Mouse (Mus musculus) lung, postnatal 36 days (tissue): ENCODE results near the gene Plekhb1.

Source experiments
- DNase-seq: peaks from one replicate; pipeline ENCODE4 v3.0.0; 2022; ENCODE audit warnings: mixed read lengths

Gene Plekhb1

DNA sequence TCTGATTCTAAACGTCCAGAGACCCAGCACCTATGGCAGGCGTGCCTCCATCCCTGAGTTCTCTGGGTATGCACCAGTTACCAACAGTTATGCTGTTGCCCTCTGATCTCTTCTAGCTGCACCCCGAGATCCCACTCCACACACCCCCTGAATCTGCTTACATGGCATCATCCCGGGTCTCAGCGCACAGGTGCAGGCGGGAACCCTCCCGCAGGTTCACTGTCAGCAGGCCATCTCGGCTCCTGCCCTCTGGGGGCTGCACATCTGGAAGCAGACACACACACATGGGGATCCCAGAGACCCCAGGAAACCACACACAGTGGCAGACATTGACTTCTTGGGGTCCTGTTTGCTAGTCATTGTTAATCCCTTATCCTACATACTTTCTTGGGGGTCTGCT is 7.8 kb downstream of the Plekhb1 start:
- DNase-seq, result no peak

DNA sequence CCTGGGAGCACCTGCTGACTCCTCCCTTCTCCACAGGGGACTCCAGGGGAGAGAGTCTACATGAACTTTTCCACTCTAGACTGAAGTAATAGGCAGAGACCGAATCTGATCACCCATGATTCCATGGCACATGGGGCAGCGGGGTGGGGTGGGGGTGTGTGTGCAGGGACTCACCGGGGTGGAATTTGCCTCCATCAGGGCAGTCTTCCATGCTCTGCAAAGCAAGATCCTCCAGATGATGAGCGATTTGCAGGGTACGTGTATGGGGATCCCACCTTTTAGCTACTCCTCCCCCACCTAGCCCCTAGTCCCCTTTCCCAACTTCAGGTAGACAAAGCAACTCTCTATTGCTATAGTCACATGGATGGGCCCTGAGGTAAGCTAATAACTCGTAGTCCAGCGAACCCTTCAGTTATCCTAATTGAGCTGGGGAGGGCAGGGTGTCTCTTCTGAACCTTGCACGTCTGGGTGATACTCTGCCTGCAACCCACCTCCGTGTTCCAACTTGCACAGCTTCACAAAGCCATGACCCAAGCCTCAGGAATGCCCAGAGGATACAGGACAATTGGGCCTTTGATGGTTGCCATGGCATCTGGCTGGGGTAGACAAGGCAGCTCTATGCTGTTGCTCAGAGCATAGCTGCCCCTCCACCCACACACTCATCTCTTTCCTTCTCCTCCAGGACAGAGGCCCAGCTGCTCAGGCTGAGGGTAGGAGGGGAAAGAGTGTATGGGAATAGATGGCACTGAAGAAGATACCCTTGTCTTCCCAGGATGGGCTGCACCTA is 8.5 kb downstream of the Plekhb1 start:
- DNase-seq, result no peak

DNA sequence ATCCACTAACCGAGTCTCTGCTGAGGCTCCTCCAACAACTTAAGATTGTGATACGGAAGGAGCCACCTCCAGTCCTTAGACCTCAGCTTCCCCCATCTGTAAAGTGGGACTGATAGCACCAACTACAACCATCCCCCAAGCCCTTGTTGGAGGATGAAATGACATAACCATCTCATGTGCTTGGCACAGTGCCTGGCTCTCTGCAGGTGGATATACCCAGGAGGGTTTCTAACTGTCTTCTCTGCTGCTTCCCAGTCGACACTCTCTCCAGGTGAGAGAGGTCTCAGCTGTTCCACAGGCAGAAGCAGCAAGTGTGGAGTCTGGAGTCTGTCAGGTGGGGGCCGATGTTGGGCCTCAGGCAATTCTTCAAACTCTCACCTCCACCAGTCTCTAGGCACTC is 11.2 kb downstream of the Plekhb1 start:
- no peak for DNase-seq

DNA sequence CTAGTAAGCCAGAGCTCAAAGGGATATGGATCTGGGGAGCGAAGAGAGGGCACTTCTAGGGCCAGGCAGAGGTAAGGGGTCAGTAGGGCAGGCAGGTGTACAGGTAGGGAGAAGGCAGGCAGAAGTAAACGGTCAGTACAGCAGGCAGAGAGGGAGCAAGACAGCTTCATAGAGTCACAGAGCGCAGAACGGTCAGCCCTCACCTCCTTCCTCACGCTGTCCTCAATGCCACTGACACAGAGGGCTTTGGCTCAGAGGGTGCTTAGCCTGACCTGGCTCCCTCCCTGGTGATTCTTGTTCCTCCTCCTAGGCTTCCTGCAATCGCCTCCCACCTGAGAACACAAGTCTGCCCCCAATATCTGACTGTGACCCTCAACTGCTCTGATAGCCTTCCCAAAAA is 11.8 kb downstream of the Plekhb1 start:
- no peak for DNase-seq

DNA sequence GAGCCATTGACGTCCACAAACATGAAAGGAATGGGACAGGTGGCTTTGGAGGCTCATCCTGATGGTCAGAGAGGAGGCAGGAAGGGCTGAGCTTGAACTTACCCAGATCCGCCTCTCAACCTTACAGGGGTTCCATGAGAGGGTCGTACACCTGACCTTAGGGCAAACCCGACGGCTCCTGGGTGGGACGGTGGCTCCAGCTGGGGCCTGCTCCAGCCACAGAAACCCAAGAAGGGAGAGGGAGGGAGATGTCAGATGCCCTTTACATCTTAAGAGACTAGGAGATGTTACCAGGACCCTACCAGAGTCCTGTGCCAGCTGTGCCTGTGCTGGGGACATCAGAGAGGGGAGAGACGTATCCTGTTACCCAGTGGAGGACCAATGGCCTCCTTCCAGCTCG is 12.4 kb downstream of the Plekhb1 start:
- no peak for DNase-seq

DNA sequence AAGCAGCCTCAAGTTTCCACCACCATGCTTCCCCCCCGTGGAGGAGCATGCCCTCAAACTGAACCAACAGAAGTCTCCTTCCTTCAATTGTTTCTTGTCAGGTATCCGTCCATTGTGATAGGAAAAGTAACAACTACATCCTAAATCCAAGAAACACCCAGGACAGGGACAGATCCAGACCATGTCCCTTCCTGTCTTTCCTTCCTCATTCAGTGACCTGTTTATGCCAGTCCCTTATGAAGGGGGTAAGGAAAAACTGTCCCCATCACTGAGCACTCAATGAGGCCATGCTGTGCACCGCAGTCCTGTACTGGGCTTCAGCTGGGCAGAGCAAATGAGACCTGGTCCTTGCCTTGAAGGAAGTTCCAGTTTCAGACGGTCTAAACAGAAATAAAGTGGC is 13.1 kb downstream of the Plekhb1 start:
- peak; percentile 5 for DNase-seq

DNA sequence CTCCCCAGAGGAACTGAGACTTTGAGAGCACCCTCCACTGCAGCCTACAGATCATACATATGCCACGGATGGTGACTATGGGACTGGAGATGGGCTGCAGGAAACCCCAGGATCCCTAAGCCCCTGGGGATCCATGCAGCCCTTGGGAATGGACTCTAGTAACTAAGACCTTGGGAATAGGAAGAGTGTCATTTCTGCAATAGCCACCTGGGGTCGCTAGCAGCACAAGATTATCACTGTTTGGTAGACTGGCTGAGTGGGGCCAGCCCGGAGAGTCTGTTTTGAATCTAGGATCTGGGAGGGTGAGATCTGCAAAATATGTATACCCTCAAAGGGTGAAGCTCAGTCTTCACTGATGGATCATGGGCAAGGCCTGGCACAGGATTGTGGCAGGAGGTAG is 17.1 kb downstream of the Plekhb1 start:
- peak; percentile 88 for DNase-seq

DNA sequence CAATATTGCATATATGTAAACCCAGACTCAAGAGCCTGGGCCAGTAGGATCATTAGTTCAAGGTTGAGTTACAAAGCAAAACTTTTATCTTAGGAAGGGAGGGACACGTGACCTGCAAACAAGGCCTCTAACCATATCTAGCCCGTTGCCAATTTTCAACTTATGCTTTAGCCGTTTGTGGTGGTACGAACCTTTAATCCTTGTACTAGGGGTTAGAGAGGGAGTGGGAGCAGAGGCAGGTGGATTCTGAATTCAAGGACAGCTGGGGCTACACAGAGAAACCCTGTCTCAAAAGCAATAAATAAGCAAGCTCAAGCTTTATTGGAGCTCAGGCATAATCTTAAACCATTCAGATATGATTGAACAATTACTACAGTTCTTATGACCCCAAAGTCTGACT is 19.8 kb downstream of the Plekhb1 start:
- no peak for DNase-seq

DNA sequence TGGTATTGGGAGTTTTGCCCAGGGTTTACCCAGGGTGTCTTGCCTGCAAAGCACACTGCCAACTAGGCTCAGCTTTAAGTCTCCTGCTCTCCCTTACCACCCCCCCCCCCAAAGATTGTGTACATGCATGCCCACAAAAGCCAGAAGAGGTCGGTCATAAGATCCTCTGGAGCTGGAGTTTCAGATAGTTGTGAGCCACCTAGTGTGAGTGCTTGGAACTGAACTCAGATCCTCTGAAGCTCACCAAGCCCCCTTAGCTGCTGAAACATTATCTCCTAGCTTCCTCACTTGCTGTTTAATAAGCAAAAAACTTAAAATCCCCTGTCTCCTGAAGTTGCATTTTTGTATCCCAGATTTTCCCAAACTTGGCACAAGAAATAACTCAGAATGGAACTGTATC is 24.6 kb downstream of the Plekhb1 start:
- DNase-seq, result peak; percentile 61

DNA sequence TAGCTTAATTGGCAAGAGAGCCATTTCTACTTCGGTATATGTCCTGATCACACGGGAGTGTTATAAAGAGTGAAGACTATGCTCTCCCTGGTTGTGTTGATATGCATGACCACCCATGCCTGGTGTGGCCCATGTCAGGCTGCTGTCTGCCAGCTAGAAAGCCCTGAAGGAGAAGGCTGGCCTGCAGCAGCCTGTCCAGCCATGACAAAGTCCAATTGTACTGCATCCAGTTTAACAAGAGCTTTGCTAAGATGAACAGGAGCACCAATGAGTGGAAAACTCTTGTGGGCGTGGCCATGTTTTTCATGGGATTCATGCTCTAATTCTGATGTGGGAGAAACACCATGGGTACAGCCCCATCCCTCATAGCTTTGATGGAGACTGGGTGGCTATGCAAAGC is 37.7 kb downstream of the Plekhb1 start:
- DNase-seq, result no peak

DNA sequence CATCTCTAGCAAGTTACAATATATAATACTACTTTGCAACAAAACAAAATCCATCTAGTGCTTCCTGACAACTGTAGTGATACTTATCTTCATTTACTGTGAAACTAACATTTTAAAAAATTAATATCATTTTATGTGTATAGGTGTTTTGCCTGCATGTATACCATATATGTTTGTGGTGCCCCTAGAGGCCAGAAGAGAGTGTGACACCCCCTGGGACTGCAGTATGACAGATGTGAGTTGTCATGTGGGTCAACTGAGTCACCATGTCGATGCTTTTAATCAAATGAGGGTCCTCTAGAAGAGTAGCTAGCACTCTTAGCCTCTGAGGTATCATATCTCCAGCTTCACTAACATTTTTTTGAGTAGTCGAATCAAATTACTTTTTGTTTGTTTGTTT is 39.9 kb downstream of the Plekhb1 start:
- DNase-seq, result no peak

DNA sequence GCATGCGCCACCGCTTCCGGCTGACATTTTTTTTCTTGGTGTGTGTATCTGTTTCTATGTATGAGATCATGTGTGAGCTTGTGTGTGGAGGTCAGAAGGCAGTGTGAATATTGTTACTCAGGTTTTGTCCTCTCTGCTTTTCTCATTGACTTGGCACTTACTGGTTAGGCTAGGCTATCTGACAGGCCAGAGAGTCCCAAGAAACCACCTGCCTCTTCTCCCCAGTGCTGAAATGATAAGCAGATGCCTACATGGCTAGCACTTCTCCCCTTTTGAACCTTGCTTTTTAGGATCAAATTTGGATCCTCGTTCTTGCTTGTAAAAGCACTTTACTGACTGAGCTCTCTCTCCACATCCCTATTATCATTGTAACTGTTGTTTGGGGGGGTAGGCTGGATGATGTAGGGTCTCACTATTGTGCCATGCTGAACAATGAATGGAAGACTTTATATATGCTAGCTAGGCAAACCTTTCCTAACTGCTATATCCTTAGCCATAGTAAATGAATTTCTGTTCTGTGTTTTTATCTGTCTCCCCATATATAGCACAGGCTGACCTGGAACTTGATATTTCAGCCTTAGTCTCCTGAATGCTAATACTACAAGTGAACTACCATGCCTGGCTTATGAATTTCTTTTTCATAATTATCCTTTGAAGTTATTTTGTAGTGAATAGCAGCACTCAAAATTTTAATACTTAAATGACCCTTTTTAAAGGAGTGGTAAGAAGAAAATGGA is 45.9 kb downstream of the Plekhb1 start:
- DNase-seq, result no peak

DNA sequence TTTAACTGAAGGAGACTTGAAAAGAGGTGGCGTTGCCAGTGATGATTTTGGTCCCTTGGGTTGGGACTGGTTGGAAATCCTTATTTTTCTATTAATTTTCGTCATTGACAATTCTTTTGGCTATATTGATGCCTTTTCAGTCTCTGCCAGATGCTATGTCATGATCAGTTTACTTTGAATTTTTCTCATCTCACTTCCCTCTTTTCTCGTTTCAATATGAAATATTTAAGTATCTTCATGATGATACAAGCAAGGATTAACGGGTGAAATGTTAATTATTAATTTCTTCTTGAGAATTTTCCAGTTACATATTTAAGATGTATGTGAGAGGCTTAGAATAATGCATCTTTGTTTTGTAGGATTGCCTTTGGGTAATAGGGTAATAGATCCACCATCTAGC is 53.3 kb downstream of the Plekhb1 start:
- no peak for DNase-seq

DNA sequence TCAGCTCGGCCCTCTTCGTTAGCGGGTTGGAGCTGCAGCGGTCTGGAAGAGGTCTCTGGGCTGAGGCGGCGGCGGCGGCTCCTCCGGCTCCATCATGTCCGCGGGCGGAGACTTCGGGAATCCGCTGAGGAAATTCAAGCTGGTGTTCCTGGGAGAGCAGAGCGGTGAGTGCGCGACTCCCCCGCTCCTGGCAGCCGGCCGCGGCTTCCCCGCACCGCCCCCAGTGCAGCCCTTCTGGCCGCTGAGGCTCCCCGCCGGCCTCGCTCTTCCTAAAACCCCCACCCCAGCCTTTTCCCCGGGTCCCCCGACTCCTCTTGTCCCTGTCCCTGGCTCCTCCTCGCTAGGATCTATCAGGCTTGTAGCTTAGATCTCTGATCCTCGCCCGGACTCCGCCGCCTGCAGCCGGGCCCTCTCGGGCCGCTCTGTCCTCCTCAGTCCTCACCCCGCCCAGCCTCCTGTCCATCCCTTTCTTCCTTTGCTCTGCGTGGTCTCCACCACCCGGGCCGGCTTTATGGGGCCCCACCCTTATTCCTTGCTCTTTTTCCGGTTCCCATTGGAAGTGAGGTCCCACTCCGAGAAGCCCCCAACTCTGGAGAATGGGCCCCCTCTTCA is 54.0 kb downstream of the Plekhb1 start, which contains the start of gene Mrpl48:
Gene Mrpl48, minus strand, starts transcription at position 172 of the 612 bp plus-strand sequence.
- DNase-seq, result peak; percentile 46

DNA sequence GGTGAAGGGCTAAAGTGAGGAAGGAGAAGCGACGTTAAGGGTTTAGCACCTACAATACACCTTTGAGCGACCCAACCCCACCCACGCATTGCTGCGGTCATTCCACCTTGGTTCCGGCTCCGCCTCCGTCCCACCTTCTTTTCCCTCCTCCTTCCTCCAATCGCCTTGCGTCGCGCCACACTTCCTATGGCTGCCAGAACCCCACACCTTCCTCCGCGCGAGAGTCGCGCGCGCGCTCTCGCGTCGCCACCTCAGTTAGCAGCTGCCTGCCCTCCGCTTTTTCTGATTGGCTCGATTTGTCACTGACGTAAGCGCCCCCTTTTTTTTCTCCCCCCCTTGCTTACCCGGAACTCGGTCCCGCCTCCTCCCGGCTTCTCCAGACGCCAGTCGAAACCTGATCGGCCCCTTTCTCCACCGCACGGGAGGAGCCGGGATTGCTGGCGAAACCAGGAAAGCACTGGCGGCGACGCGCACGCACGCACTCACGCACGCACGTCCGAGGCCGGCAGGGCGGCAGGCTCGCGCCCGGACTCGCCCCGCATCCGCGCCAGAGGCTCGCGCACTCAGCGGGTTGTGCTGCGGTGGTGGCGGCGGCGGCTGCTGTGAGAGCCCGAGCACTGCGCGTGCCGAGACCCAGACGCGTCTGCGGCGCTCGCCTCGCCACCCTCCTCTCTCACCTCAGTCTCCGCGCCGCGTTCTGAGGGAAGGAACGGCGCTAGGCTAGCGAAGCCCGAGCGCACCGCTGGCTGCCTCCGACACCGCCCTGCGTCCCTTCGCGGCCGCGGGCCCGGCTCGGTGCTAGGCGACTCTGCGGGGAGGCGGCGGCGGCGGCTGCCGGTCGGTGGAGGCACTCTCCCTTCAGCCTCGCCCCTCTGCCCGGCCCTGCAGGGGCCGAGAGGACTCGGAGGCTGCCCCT is 54.7 kb downstream of the Plekhb1 start, which contains the start of gene Rab6a:
Gene Rab6a, plus strand, starts transcription at position 197 of the 916 bp plus-strand sequence.
- peak; percentile 99 for DNase-seq

DNA sequence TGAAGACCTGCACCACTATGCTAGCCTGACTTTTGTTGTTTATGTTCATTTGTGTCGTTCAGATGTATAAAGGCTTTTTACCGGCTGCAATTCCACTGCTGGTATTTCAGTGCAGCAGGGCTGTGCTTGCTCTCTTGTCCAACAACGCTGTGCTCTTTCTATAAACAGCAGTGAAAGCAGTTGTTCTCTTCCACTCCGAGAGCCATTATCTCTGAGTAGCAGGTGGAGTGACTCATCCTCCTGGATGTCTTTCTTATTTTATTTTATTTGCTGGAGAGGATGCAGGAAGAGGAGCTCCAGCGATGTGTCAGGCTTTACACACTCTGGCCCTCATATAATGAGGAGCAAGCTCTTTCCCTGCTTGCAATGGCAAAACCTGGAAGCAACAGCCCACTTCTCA is 62.0 kb downstream of the Plekhb1 start:
- no peak for DNase-seq

DNA sequence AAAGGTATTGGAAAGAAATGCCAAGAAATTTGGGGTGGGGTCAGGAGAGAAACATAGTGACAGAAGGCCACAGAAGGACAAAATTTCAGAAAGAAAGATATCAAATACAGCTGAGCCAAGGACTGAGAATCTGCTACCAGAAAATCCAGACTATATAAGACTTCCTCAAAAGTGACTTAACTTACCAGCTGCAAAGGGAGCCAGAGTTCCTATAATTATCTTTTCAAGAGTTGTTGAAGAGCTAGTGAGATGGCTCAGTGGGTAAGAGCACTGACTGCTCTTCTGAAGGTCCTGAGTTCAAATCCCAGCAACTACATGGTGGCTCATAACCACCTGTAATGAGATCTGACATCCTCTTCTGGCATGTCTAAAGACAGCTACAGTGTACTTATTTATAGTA is 68.9 kb downstream of the Plekhb1 start:
- DNase-seq, result no peak
